Mouse (Mus musculus) brain, adult 10 weeks (tissue): ENCODE data around the gene Gm11541. TPM values are rescaled to one million over a fixed set of nuclear protein-coding genes. Genes with fewer than 3 reads are reported as not detected.

Source experiments
- polyA plus RNA-seq: library from polyadenylated mRNA; stranded (reverse); fragments of 350-450 nt; fragmentation: Illumina TruSeq; extraction: RNeasy Lipid Tissue Mini Kit (QIAGEN cat#74804); gene quantifications from one replicate; pipeline ENCODE4 v1.2.3, GENCODE M21; 2015; ENCODE audit warnings: low read depth, low replicate concordance

The Gm11541 gene
- polyA plus RNA-seq, result not detected

DNA sequence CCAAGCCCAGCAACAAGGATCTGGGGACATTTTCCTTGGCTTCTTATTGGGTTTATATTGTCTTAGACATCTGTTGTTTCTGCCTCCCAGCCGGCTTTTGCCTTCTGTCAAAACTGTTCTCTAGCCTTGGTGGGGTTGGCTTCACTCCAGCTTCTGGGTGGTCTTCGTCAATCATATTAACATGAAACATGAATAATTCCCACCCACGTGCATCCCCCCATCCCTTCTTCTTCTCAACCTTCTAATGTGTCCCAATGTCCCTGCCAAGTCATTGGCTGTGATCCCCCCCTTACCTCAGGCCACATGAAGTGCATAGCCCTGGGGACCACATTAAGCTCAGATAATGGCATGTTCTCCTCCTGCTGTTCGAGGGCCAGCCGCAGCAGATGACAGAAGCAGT, at the start of gene Gm11541:
Gene Gm11541, minus strand, starts transcription at position 28 of the 400 bp plus-strand sequence.

DNA sequence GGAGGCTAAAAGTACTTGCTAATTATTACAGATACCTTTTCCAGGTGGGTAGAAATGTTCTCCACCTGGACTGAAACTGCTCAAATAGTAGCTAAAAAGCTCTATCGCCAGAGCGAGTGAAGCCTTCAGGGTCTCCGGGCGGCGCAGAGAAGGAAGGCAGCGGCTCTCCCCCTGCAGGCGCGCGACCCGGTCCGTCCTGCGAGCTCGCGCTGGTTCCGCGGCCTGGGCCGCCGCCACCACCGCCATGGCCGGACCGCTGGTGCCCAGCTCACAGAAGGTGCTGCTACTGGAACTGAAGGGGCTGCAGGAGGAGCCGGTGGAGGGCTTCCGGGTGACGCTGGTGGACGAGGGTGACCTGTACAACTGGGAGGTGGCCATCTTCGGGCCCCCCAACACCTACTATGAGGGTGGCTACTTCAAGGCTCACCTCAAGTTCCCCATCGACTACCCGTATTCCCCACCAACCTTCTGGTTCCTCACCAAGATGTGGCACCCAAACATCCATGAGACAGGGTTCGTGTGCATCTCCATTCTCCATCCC, 37.5 kb upstream of the Gm11541 start, which contains the start of gene Cdc34b:
Gene Cdc34b, plus strand, starts transcription at position 51 of the 541 bp plus-strand sequence.

DNA sequence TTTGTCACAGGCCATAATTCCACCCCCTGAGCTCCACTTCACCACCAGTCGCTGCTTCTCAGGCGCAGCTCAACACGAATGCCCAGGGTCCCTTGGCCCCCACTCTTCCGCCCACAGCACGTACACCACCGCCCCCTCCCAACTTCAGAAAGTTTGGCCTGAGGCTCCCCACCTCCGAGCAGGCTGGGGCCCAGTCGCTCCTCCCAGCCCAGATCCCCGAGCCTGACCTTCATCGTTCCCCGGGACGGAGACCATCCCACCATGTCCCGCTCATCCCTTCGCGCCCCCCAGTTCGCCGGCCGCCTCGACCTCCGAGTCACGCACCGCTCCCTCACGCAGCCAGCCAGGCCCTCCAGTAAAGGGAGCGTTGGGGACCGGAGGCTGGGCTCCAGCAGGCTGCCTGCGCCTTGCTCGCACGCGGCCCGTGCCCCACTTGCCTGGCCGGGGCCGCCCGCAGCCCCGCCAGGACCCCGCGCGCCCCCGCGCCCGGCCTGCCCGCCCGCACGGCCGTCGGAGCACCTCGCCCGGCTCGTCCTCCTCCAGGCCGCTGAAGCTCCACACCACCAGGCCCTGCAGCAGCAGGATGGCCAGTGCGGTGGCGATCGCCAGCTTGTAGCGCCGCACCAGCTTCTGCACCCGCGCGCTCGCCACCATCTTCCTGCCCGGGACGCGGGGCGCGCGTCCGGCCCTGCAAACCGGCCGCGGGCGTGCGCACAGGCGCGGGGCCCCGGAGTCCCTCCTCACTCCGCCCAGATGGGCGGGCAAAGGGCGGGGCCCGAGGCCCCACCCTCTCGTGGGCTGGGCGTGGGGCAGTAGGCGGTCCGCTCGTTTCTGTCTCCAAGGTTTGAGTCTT, 27.3 kb downstream of the Gm11541 start, which contains the start of gene Xylt2:
Gene Xylt2, minus strand, starts transcription at position 762 of the 853 bp plus-strand sequence.

DNA sequence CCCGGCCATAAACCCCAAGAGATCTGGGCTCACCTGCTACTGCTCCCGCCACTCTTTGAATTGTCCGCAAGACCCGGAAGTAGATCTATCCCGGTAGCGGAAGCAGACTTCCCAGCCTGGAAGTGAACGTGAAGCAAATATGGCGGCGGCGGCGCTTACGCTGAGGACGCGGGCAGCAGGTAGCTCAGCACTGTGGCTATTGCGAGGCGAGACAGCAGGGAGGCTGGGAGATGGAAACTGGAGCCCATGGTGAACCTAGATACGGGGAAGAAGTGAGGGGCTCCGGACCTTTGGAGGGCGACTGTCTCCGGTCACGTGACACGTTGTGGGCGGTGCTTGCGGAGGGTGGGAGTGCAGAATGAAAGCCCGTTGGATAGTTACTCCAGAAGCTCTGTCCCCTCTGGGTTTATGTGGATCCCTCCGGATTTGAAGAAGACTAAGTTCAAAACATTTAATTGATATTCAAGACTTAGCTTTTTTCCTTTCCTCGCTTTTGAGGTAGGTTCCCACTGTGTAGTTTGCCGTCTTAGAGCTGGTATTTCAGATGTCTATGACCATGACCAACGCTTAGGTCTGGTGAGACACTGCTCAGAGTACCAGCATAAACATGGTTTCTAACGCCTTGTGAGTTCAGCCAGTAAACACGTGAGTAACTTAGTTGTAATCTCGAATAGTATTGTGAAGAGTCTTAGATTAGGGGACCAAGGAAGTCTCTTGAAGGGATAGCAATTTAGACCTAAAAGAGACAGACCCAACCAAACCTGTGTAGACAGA, 50.4 kb downstream of the Gm11541 start, which contains the start of the genes Mrpl27 and Eme1:
Gene Mrpl27, plus strand, starts transcription at position 105 of the 774 bp plus-strand sequence.
Gene Eme1, minus strand, starts transcription at position 302 of the 774 bp plus-strand sequence.

Other genes starting within 250 kb of the Gm11541 start
- gene Cacna1g, start 230.3 kb downstream of the Gm11541 start, polyA plus RNA-seq, result 56.4 TPM
- gene Spata20, start 218.3 kb downstream of the Gm11541 start, polyA plus RNA-seq, result 0.58 TPM
- 3.0 TPM for gene Epn3, start 204.5 kb downstream of the Gm11541 start, polyA plus RNA-seq
- gene Mycbpap, start 182.8 kb downstream of the Gm11541 start, polyA plus RNA-seq, result 3.5 TPM
- 8.6 TPM for gene Rsad1, start 155.2 kb downstream of the Gm11541 start, polyA plus RNA-seq
- gene Chad, start 139.5 kb downstream of the Gm11541 start, polyA plus RNA-seq, result not detected
- 10.9 TPM for gene Acsf2, start 102.6 kb downstream of the Gm11541 start, polyA plus RNA-seq
- 93.8 TPM for gene Lrrc59, start 74.7 kb downstream of the Gm11541 start, polyA plus RNA-seq
- gene Mrpl27, start 50.7 kb downstream of the Gm11541 start, polyA plus RNA-seq, result 136 TPM
- not detected for gene Eme1, start 50.5 kb downstream of the Gm11541 start, polyA plus RNA-seq
- 23.4 TPM for gene Xylt2, start 27.0 kb downstream of the Gm11541 start, polyA plus RNA-seq
- not detected for gene Cdc34b, start 37.3 kb upstream of the Gm11541 start, polyA plus RNA-seq
- not detected for gene Tmem92, start 78.2 kb upstream of the Gm11541 start, polyA plus RNA-seq
- gene Col1a1, start 231.7 kb upstream of the Gm11541 start, polyA plus RNA-seq, result 3.3 TPM